Mouse (Mus musculus) midbrain, embryonic 12.5 days (tissue): Measurements from ENCODE around the gene Ica1l. TPM values are rescaled to one million over a fixed set of nuclear protein-coding genes. Genes with fewer than 3 reads are reported as not detected.

Source experiments
- ATAC-seq: fragments of 200-750 bp; cut with Nextera tagmentation; 2 replicates; pipeline ENCODE4 v1.8.0; 2017; ENCODE audit warnings: low read depth, moderate TSS enrichment, moderate library complexity; ENCODE audit not compliant: low FRiP score
- H3K27ac ChIP-seq: fragments of 300-500 bp; sonication (generic); replicated peaks from 2 replicates; pipeline ENCODE4 v1.5.1; 2016; ENCODE audit warnings: mild to moderate bottlenecking
- H3K27me3 ChIP-seq: fragments of 300-500 bp; sonication (generic); 2 replicates; pipeline ENCODE4 v1.6.1; 2016; ENCODE audit warnings: mild to moderate bottlenecking
- H3K36me3 ChIP-seq: fragments of 300-500 bp; sonication (generic); 2 replicates; pipeline ENCODE4 v1.6.1; 2016
- H3K4me1 ChIP-seq: fragments of 300-500 bp; sonication (generic); 2 replicates; pipeline ENCODE4 v1.6.1; 2016
- H3K4me2 ChIP-seq: fragments of 300-500 bp; sonication (generic); replicated peaks from 2 replicates; pipeline ENCODE4 v1.6.1; 2016; ENCODE audit warnings: mild to moderate bottlenecking, moderate library complexity
- H3K4me3 ChIP-seq: fragments of 300-500 bp; sonication (generic); 2 replicates; pipeline ENCODE4 v1.5.1; 2016; ENCODE audit warnings: mild to moderate bottlenecking
- H3K9ac ChIP-seq: fragments of 300-500 bp; sonication (generic); replicated peaks from 2 replicates; pipeline ENCODE4 v1.6.1; 2016; ENCODE audit warnings: mild to moderate bottlenecking, moderate library complexity
- H3K9me3 ChIP-seq: fragments of 300-500 bp; sonication (generic); 2 replicates; pipeline ENCODE4 v1.6.1; 2016; ENCODE audit warnings: mild to moderate bottlenecking
- WGBS: fragments of 180-500 bp; shearing (Covaris S2); methylation state at CpG from one replicate; pipeline ENCODE4 v1.1.7; 2016; 5-methylcytosine and 5-hydroxymethylcytosine counted together
- polyA plus RNA-seq: library from polyadenylated mRNA; unstranded; fragments of >200 nt; fragmentation: Nextera tagmentation; extraction: Ambion mirVana; gene quantifications from 2 replicates; pipeline ENCODE4 v1.2.1, GENCODE M21; 2016

Gene Ica1l
- polyA plus RNA-seq, 1 experiment from 2014 or later = 6.9 TPM

- 94% methylated on average over 1 of the region's 1 CpGs for WGBS
- ATAC-seq = no peak
- Histone ChIP-seq H3K27ac (no peak overlapping the region), H3K4me2 (no peak overlapping the region), H3K4me1 (no peaks in the 10 kb centered on the region), H3K4me3 (no peak overlapping the region), H3K27me3 (no peaks in the 10 kb centered on the region), H3K36me3 (peaks cover 28% of the 10 kb centered on the region), H3K9me3 (no peaks in the 10 kb centered on the region), H3K9ac (no peak overlapping the region)
These were observed 83.0 kb downstream of the Ica1l start for GRCm38 (mm10) chr1:59959941-59960340.

GRCm38 (mm10) chr1:59957206-59957605 is 85.8 kb downstream of the Ica1l start:
- Histone ChIP-seq H3K4me1 (no peaks in the 10 kb centered on the region), H3K9ac (no peak overlapping the region), H3K4me3 (no peak overlapping the region), H3K9me3 (no peaks in the 10 kb centered on the region), H3K36me3 (peaks cover 28% of the 10 kb centered on the region), H3K27me3 (no peaks in the 10 kb centered on the region), H3K4me2 (no peak overlapping the region), H3K27ac (no peak overlapping the region)
- 86% methylated on average over 3 of the region's 3 CpGs for WGBS
- ATAC-seq = no peak

GRCm38 (mm10) chr1:59947509-59947908 is 95.5 kb downstream of the Ica1l start:
- Histone ChIP-seq H3K36me3 (peaks cover 14% of the 10 kb centered on the region; the same call in 1 of the 2 replicates), H3K4me2 (no peak overlapping the region), H3K27me3 (no peaks in the 10 kb centered on the region), H3K9ac (no peak overlapping the region), H3K9me3 (no peaks in the 10 kb centered on the region), H3K4me1 (0 out of 2 replicates have a peak, but pooled peaks cover 2% of the 10 kb centered on the region), H3K4me3 (no peak overlapping the region), H3K27ac (no peak overlapping the region)
- 94% methylated on average over 3 of the region's 4 CpGs for WGBS
- ATAC-seq = no peak

GRCm38 (mm10) chr1:59945969-59946368 is 97.0 kb downstream of the Ica1l start:
- H3K27me3 ChIP-seq = no peaks in the 10 kb centered on the region
- no peak overlapping the region for H3K9ac ChIP-seq
- H3K4me2 ChIP-seq = no peak overlapping the region
- H3K9me3 ChIP-seq = no peaks in the 10 kb centered on the region
- no peak for ATAC-seq
- H3K4me3 ChIP-seq = no peak overlapping the region
- WGBS = 79% methylated on average over 1 of the region's 1 CpGs
- peaks cover 13% of the 10 kb centered on the region; the same call in 1 of the 2 replicates for H3K36me3 ChIP-seq
- no peak overlapping the region for H3K27ac ChIP-seq
- 0 out of 2 replicates have a peak, but pooled peaks cover 2% of the 10 kb centered on the region for H3K4me1 ChIP-seq

- 73% methylated on average over 5 of the region's 5 CpGs for WGBS
These were observed 99.2 kb downstream of the Ica1l start for GRCm38 (mm10) chr1:59943825-59944224.

GRCm38 (mm10) chr1:59942057-59942790 is 100.8 kb downstream of the Ica1l start:
- H3K9ac ChIP-seq = no peak overlapping the region
- no peak overlapping the region for H3K27ac ChIP-seq
- no peaks in the 10 kb centered on the region for H3K9me3 ChIP-seq
- no peak overlapping the region for H3K4me3 ChIP-seq
- no peaks in the 10 kb centered on the region for H3K36me3 ChIP-seq
- 85% methylated on average over 6 of the region's 6 CpGs for WGBS
- no peak overlapping the region for H3K4me2 ChIP-seq
- H3K4me1 ChIP-seq = 0 out of 2 replicates have a peak, but pooled peaks cover 2% of the 10 kb centered on the region
- ATAC-seq = no peak
- H3K27me3 ChIP-seq = no peaks in the 10 kb centered on the region

More at GRCm38 (mm10) chr1:59943825-59944224, 99.2 kb downstream of the Ica1l start:
- Histone ChIP-seq H3K27me3 (no peaks in the 10 kb centered on the region), H3K36me3 (no peaks in the 10 kb centered on the region), H3K4me2 (no peak overlapping the region), H3K4me3 (no peak overlapping the region), H3K9ac (no peak overlapping the region), H3K27ac (no peak overlapping the region), H3K4me1 (0 out of 2 replicates have a peak, but pooled peaks cover 2% of the 10 kb centered on the region), H3K9me3 (no peaks in the 10 kb centered on the region)
- ATAC-seq = no peak

- no peak for ATAC-seq
- Histone ChIP-seq H3K36me3 (no peaks in the 10 kb centered on the region), H3K9ac (no peak overlapping the region), H3K4me2 (no peak overlapping the region), H3K27me3 (no peaks in the 10 kb centered on the region), H3K9me3 (no peaks in the 10 kb centered on the region), H3K27ac (no peak overlapping the region), H3K4me3 (no peak overlapping the region), H3K4me1 (0 out of 2 replicates have a peak, but pooled peaks cover 4% of the 10 kb centered on the region)
- WGBS = 100% methylated on average over 1 of the region's 1 CpGs
These were observed 101.9 kb downstream of the Ica1l start for GRCm38 (mm10) chr1:59941063-59941462.

GRCm38 (mm10) chr1:59932991-59933390 is 110.0 kb downstream of the Ica1l start:
- Histone ChIP-seq H3K27ac (no peak overlapping the region), H3K36me3 (no peaks in the 10 kb centered on the region), H3K27me3 (no peaks in the 10 kb centered on the region), H3K4me1 (0 out of 2 replicates have a peak, but pooled peaks cover 3% of the 10 kb centered on the region), H3K9me3 (no peaks in the 10 kb centered on the region), H3K9ac (no peak overlapping the region), H3K4me3 (no peak overlapping the region), H3K4me2 (no peak overlapping the region)
- WGBS = 89% methylated on average over 2 of the region's 2 CpGs
- no peak for ATAC-seq

Other genes with a start within 250 kb of the Ica1l start
- gene Fam117b, start 130.2 kb downstream of the Ica1l start, polyA plus RNA-seq = 26.8 and 32.5 TPM in 2 replicates
- 7.1 and 7.6 TPM in 2 replicates for gene Carf, start 55.1 kb upstream of the Ica1l start, polyA plus RNA-seq
- 43.7 and 46.8 TPM in 2 replicates for gene Wdr12, start 55.5 kb upstream of the Ica1l start, polyA plus RNA-seq
- 12.1 and 12.8 TPM in 2 replicates for gene Nbeal1, start 137.4 kb upstream of the Ica1l start, polyA plus RNA-seq